Mouse (Mus musculus) brain, embryonic 14.5 days (tissue): Measurements from ENCODE around the gene Ufc1. TPM values are rescaled to one million over a fixed set of nuclear protein-coding genes. Genes with fewer than 3 reads are reported as not detected.
"Not testable (repeated sequence)": the region's sequence is repeated elsewhere in the genome, so short reads cannot be mapped to it uniquely, and the experiment has no call there.

ENCODE experiments used
- DNase-seq: peaks from one replicate; pipeline ENCODE4 v3.0.0-alpha.2; 2011; ENCODE audit warnings: low read depth
- CTCF ChIP-seq: fragments of 200-500 bp; IDR thresholded peaks from 2 replicates; pipeline ENCODE4 v1.5.1; 2012; ENCODE audit warnings: inconsistent platforms, mild to moderate bottlenecking, moderate library complexity, borderline replicate concordance; ENCODE audit not compliant: insufficient read depth, insufficient read length; ENCODE audit errors: extremely low read depth
- POLR2A ChIP-seq: fragments of 200-500 bp; IDR thresholded peaks from 2 replicates; pipeline ENCODE4 v1.6.1; 2012; ENCODE audit warnings: mild to moderate bottlenecking, inconsistent platforms, borderline replicate concordance; ENCODE audit not compliant: poor library complexity, insufficient read depth, insufficient read length, severe bottlenecking; ENCODE audit errors: extremely low read depth
- polyA plus RNA-seq: library from polyadenylated mRNA; depleted of rRNA; stranded (reverse); fragments of >200 nt; gene quantifications from 2 replicates; pipeline ENCODE4 v1.2.3, GENCODE M21; 2012; rRNA removed

Ufc1 gene
- 52.7 and 63.1 TPM in 2 replicates for polyA plus RNA-seq

DNA sequence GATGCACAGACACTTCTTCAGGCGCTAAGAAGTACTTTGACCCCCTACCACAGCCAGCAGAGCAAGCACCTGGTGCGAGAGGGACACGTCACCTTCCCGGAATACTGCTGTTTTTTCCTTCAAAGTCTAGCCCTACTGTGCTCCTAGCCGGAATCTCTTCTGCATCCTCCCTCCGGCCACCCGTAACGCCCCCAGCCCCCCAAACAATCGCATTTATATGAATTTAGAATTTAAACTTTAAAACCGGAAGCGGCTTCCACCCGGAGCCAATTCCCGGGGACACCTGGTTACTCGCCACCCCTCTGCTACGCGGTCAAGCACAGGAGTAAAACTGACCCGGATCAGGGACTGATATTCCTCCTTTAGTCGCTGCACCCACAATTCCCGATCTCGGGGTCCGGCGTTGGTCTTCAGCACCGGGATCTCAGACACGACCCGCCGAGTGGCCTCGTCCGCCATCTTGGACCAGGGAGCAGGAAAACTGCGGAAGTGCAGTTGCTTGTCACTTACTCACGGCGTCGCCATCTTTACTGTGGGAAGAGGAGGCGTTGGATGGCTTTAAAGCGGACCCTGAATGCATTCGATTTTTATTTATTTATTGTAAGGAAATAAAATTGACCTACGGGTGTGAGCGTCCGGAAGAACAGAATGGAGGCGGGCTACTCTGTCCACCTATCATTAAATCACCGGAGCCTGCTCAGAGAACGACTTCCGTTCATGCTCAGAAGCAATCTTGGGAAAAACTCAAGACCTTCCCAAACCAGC is at the start of gene Ufc1:
TSS of gene Ufc1 (minus strand) at position 727 of the 765 bp plus-strand sequence.
- peak; percentile 47; the same call in 1 of the 2 replicates for TF ChIP-seq CTCF
- TF ChIP-seq POLR2A = peak; percentile 5; the same call in 1 of the 2 replicates
- DNase-seq = peak; percentile 96

DNA sequence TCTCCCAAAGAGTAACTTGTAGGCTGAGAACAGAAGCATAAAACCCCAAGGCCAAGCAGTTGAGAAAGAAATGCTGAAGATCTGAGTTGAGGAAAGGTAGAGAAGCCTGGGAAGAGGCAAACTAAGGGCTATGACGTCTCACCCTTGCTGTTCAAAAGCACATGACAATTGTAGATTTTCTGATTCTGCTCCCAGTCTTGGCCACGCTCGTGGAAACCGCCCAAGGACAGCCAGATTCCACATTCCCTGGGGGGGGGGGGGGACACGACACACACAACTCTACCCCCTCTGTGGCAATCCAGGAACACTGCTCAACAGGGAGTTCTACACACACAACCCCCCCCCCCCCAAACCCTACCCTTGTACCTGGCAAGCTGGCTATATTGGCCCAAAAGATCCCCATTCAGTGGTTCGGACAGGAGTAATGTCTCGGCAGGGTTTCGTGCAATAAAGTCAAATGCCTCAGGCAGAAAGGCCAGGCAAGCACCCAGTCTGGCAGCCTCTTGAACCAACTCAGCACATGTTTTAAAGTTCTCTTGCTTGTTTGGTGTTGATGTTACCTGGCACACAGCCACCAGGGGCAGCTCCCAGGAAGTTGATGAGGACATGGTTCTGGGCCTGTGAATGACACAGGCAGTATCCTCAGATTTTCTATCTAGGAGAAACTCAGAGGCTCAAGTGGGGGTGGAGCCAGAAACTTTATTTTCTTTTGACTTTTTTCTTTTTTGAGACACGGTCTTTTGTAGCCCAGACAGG is 49.3 kb upstream of the Ufc1 start:
- DNase-seq = no peak

DNA sequence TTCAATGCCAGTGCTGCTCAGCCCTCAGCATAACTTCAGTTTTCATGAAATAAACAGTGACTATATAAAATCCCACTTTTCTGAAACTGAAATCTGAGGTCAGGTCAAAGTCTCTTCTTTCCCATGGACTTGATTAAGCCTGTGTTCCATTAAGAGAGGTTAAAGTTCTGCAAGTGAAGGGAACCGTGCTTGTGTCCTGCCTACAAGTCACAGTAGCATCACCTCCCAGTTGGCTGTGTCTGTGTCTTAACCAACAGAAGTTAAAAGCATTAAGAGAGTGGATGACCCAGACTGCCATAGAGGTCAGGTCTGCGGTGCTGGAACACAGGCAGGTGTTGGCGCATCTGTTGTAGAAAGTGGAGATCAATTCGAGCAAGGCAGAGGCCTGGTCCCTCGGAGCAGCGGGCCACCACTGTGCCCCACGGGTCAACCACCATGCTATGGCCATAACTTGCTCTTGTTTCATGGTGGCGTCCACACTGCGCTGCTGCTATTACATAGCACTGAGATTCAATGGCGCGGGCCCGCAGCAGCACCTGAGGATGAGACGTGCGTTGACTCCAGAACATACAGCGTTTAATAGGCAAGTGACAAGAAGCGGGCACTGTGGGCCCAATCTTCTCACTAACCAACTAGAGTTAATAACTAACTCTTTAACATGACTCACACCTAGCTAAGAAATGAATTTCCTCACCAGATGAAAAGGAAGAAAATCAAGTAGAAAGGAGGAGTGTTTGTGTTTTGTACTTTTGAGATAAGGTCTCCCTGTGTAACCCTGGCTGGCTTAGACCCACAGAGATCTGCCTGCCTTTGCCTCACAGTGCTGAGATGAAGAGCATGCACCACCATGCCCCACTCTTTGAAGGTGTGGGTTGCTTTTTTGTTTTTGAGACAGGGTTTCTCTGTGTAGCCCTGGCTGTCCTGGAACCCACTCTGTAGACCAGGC is 47.7 kb upstream of the Ufc1 start:
- no peak for DNase-seq
- TF ChIP-seq CTCF (no peak), POLR2A (no peak)

More for the DNA sequence above, 49.3 kb upstream of the Ufc1 start:
- TF ChIP-seq POLR2A (no peak), CTCF (no peak)

DNA sequence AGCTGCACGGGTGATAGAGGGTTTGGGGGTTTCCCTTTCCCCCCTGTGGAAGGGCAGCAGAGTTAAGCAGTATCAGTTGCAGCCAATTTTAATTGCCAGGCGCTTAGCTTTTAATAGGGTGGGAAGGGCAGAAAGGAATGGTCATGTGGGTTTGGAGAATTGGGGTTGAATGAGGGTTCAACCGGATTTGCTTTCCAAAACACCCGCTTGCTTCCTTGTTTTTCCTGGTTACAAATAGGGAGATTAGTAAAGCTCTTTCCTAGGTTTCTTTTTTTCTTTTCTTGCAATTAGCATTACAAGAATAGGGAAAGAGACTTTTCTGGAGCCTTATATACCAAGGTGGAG is 35.4 kb upstream of the Ufc1 start:
- TF ChIP-seq POLR2A (no peak), CTCF (no peak)
- peak; percentile 69 for DNase-seq

DNA sequence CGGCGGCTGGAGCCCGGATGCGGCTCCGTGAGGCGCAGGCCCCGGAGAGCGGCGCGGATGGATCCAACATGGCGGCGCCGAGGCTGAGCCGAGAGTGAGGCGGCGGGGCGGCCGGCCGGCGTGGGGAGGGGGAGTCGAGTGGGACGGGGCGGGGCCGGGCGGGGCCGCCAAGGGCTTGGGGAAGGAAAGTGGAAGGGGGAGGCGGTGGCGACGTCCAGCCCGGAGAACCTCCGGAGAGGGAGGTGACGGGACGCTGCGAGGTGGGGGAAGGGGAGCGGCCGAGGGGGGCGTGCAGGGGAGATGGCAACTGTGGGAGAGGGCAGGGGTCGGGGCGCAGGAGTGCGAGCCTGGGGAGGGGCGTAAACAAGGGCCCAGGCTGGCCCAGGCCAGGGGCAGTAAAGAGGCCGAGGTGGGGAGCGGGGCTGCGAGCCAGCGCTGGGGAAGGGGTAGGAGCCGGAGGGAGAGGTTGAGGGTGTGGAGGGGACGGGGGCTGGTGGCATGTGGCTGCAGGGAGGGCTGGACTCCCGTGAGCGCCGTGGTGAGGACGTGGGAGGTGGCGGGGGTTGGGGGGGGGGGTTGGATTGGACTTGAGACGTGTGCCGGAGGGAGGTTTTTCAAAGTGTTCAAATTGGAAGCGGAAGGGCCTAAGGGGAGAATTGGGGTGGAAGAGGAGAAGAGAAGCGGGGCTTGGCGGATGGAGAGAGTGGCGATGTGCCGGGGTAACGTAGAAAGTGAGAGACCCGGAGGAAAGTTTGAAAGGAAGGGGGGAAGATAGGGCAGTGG is 34.8 kb upstream of the Ufc1 start:
- no peak for TF ChIP-seq CTCF
- no peak for TF ChIP-seq POLR2A
- DNase-seq = peak; percentile 69

DNA sequence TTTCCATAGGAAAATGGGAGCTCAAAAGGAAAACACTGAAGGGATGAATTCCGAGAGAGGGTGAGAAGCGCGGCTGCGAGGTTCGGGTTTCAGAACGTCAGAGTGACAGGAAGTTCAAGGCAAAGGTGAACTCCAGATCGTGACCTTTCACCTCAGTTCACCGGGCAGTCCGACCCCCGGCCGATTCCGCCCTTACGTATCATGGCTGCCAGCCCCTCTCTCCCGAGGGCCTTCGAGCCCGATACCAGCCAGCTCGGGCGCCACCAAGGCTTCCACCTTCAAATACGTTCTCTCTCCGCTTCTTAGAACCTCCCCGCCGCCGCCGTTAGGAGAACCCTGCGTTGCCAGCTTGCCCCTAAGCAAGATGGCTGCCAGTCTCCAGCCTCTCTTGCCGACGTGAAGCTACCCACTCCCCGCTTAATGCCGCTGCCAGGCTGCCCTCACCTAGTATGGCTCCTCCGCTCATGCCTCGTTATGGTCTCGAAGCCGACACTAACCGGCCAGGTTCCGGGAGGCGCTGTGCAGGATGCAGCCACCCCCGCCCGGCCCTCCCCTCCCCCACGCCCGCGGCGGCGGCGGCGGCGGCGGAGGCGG is 34.1 kb upstream of the Ufc1 start, which contains the start of gene Dedd:
TSS of gene Dedd (plus strand) at position 307 of the 594 bp plus-strand sequence.
- no peak for TF ChIP-seq CTCF
- peak; percentile 21; the same call in 1 of the 2 replicates for TF ChIP-seq POLR2A

DNA sequence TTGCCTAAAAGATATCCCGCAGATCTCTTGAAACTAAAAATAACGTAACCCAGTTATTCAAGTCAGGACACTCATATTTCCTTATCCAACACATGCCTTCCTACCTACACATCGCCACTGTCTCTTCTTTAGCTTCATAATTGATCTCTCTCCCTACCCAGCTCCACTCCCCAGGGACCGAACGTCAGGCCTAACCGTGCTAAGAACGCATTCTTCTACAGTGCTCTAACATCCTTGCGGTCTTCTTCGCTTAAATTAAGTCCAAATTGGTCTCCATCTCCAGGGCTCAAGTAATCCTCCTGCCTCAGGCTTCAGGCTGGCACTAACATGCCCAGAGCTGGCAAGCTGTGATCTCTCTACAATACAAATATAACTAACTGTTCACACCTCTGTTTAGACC is 33.4 kb upstream of the Ufc1 start:
- DNase-seq = no peak
- TF ChIP-seq CTCF = no peak

More for the DNA sequence above, 34.1 kb upstream of the Ufc1 start, which contains the start of gene Dedd:
- DNase-seq = peak; percentile 99

DNA sequence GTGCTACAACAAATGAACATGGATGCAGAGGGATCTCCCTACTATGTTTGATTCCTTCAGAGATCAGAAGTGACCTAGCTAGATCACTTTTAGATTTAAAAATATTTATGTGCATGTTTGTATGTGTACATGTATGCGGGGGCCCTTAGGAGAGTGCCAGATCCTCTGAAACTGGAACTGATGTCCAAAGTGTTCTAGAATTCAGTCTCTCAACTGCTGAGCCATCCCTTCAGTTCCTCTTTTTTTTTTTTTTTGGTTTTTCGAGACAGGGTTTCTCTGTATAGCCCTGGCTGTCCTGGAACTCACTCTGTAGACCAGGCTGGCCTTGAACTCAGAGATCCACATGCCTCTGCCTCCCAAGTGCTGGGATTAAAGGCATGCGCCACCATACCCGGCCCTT is 31.8 kb upstream of the Ufc1 start:
- DNase-seq = not testable (repeated sequence)

DNA sequence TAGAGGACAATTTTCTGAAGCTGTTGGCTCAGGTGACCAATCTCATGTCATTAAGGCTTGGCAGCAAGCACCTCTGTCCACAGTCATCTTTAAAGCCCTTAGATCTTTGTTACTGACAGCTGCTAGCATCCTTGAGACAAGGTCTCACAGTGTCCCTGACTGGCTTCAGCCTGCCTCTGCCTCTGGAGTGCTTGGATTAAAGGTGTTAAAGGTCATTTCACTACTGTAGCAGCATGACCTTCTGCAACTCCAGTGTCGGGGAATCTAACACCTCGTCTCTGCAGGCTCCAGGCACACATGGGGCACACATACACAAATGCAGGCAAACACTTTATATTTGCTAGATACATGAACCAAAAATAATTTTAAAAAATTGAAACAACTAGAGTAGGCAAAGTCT is 30.7 kb upstream of the Ufc1 start:
- TF ChIP-seq CTCF (no peak), POLR2A (no peak)
- no peak for DNase-seq

DNA sequence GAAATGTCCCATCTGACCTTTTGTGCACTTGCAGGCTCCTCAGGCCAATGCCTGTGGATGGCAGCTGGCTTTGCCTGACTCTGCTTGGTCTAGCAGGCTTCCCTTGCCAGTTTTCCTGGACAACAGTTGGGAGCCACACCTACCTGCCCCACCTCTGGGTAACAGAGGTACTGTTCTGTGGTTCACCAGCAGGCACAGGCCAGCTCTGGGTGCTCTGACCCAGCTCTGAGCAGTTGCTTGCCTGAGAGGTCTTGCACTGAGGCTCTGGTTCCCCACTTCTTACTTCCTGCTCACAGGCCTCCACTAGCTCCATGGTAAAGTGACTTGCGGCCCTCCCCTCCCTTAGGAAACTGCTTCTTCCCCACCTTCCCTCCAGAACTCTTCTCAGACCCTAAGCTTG is 27.2 kb upstream of the Ufc1 start:
- TF ChIP-seq POLR2A (no peak), CTCF (no peak)
- no peak for DNase-seq

DNA sequence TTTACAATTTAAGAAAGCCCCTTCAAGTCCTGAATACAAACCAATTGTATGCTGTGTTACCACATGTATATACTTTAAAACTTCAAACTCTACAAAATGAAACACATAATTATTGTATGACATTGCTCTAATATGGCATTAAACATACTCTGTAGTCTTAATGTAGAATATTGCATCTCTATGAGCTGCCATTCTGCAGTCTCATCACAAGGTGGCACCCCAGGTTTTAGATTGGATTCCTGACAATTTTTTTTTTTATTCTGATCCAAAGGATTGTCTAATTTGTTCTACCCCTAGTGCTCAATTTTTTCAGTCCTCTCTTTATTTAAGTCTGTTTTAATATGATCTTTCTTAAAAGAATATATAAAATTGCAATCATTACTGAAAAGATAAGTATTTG is 26.6 kb upstream of the Ufc1 start:
- TF ChIP-seq POLR2A (no peak), CTCF (0 out of 2 replicates have a peak, but pooled peaks have one; percentile 1)
- DNase-seq = peak; percentile 50
